Mouse (Mus musculus): ENCODE measurements around the gene Crebrf.

Gene Crebrf

GRCm38 (mm10) chr17:26705463-26706359 lies 9.7 kb upstream of the Crebrf start:
- peak; percentile 39 to 53 for DNase-seq (ENCODE audit: low spot score in 2 of 2)

DNA sequence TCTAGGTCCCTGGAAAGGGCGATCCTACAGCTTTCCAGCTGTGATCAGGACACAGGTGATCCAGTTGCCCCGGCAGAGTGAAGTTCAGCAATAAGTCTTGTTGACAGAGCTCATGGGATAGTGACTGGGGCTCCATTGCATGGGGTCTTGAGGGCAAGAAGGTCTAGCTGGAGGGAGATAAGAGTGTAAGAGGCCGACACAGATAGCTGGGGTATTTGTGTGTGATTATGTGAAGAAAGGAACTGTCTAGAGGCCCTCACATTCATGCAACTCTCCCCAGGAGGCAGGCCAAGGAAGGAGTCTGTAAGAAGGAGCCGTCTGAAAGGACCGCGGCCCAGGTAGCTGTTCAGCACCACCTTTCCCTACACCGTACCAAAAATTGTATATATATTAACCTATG lies 8.4 kb upstream of the Crebrf start:
- no peak for DNase-seq (ENCODE audit: low spot score in 2 of 2)

- DNase-seq (ENCODE audit: low spot score in 2 of 2), result no peak
These were observed 7.0 kb upstream of the Crebrf start for GRCm38 (mm10) chr17:26708499-26708898.

- no peak for DNase-seq (ENCODE audit: low spot score in 2 of 2)
These were observed 6.4 kb upstream of the Crebrf start for GRCm38 (mm10) chr17:26708993-26709590.

DNA sequence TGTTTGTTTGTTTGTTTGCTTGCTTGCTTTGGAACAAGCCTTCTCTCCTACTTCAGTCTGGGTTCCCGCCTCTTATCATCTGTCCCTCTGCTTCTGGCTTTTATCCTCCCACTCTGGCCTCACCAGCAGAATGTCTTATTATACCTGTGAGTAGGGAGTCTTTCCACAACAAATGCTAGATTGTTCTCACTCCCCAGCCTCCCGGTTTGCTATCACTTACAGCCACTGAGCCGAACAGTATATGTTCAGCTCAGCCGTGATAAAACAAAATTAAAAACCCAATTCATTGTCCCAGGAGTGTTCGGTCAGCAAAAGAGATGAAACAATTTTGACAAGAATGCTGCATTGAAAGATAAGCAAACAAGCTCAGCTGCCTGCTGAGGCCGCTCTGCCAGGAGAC lies 5.4 kb upstream of the Crebrf start:
- no peak for DNase-seq (ENCODE audit: low spot score in 2 of 2)

DNA sequence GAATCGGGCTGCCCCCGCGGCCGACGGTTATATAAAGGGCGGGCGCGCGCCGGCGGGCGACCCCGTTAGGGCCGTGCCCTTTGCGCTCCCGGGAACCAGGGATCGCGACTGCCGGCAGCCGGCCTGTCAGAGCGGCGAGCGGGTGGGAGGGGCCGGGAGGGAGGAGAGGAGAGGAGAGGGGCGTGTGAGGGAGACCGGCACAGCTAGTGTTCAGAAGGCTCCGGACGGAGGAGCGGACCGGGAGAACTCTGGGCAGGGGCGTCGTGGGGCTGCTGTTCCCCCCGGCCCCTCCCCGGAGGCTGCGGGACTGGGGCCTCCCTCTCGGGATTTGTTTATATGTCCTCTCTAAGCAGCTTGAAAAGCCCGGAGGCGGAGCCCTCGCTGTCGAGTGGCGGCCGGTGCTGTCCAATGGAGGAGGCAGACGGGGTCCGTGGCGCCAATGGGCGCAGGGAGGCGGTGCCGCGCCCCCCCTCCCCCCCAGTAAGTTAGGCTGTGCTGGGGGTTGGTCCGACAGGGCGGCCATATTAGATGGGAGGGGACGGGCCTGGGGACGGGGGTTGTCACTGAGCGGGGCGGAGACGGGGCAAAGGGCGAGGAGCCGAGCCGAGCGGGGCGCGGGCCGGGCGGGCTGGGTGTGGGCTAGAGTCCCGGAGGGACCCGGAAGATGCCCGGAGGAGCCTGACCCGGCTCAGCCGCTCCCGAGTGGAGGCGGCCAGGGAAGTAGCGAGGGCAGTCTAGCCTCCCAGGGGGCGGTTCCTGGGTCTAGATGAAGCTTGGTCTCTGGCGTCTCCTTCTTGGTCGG lies 667 bp downstream of the Crebrf start:
- peak; percentile 97 for DNase-seq (ENCODE audit: low spot score in 2 of 2)

DNA sequence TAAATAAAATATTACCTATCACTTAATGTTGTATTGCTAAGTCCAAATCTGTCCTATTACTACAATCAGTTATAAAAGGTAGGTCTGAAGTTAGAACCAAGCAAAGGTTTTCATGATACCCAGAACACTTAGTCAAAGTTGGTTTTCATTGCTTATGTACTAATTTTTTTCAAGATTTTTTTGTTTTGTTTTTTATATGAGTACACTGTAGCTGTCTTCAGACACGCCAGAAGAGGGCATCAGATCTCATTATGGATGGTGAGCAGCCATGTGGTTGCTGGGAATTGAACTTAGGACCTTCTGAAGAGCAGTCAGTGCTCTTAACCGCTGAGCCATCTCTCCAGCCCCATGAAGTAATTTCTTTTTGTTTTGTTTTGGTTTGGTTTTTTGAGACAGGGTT lies 2.4 kb downstream of the Crebrf start:
- no peak for DNase-seq (ENCODE audit: low spot score in 2 of 2)

GRCm38 (mm10) chr17:26719405-26719804 lies 4.0 kb downstream of the Crebrf start:
- no peak for DNase-seq (ENCODE audit: low spot score in 2 of 2)

DNA sequence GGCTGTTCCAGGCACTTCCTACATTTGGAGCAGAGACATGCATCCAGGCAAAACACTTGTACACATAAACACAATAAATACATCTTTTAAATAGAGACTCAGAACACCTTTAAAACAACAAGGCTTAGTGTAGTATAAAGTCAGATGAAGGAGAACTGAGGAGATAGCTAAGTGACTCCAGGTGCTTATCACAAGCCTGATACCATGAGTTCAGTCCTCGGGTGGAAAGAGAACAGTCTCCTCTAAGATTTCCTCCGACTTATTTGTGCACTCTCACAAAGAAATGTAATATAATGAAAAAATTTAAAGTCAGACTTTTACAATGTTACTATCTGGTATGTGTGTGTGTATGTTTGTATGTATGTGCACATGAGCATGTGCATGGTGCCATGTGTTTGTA lies 6.4 kb downstream of the Crebrf start:
- DNase-seq (ENCODE audit: low spot score in 2 of 2), result no peak

- DNase-seq (ENCODE audit: low spot score in 2 of 2), result no peak
These were observed 9.3 kb downstream of the Crebrf start for GRCm38 (mm10) chr17:26724790-26725189.

GRCm38 (mm10) chr17:26726674-26727073 lies 11.2 kb downstream of the Crebrf start:
- no peak for DNase-seq (ENCODE audit: low spot score in 2 of 2)

DNA sequence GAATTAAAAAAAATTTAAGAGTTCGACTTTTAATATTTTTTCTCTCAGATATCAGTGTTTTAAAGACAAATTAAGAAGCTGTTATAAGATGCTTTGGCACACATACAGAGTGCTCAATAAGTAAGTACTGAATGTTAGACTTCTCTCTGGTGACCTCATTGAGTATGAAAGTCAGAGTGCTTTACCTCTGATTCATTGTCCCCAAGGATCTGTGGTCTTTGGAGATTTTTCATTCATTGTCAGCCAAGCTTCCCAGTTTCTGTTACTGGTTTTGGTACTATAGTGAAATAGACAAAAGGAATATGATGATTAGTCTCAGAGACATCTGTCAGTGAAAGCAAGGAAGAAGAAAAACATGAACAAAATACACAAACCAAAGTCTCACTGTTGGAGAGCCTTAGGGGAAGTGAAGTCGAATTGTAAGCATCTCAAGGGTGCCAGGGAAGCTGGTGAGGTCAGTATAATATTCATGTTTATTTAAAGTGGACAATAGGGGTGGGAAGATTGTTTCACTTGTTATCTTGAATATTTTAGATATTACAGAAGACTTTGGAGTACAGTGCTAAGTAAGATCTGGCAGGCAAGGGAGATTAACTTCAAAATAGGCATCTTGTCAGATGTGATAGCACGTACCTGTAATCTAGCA lies 11.8 kb downstream of the Crebrf start:
- no peak for DNase-seq (ENCODE audit: low spot score in 2 of 2)

DNA sequence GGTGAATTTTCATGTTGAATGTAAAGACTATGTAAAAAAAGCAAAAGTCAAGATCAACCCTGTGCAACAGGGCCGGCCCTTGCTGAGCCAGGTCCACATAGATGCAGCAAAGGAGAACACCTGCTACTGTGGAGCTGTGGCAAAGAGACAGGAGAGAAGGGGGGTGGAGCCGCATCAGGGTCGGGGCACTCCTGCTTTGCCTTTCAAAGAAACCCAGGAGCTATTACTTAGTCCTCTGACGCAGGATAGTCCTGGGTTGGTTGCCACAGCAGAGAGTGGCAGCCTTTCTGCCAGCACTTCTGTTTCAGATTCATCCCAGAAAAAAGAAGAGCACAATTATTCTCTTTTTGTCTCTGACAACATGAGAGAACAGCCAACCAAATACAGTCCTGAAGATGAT lies 27.1 kb downstream of the Crebrf start:
- no peak for DNase-seq (ENCODE audit: low spot score in 2 of 2)

DNA sequence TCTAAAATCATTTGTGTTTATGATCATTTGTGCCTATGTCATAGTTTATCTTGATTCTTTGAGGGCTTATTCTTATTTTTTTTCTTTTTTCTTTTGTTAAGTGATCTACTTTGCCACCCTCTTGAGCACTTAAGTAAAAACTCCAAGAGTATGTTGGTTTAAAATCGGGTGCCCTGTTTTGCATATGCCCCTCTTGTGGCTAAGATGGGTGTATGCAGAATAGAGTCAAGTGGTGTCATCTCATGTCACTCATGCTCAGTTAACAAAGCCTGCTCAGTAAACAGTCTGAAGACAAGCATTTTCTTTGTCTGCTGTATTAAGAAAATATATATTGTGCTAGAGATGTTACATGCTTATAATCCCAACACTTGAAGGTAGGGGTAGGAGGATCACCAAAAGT lies 27.8 kb downstream of the Crebrf start:
- DNase-seq (ENCODE audit: low spot score in 2 of 2), result no peak

GRCm38 (mm10) chr17:26749975-26750374 lies 34.5 kb downstream of the Crebrf start:
- DNase-seq (ENCODE audit: low spot score in 2 of 2), result no peak

- no peak for DNase-seq (ENCODE audit: low spot score in 2 of 2)
These were observed 36.8 kb downstream of the Crebrf start for GRCm38 (mm10) chr17:26752297-26752696.

GRCm38 (mm10) chr17:26753476-26753875 lies 38.0 kb downstream of the Crebrf start:
- no peak for DNase-seq (ENCODE audit: low spot score in 2 of 2)

DNA sequence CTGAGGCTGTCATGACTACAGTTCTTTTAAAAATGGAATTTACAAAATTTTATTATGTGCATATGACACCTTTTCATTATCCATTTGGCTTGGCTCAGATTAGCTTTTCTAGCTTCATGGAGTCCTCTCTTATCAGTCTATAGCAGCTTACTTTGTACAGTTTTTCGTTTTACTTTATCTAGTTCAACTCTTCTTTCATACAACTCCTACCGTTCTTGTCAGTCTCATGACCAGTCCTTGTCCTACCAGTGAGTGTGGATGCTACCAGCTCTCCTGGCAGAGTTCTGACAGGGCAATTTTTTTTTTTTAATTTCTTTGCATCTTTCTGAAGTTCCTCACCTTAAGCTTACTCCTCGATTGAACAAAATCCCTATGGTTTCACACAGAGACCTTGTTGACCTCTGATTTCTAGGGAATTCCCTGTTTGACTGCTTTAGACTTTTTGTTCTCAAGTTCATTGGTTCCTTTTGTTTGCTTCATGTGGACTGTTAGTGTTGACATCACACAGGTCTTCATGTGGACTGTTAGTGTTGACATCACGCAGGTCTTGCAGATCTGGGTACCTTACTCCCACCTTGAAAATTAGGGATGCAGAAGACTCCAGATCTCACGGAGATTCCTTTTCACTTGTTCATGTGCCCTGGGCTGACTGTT lies 51.8 kb downstream of the Crebrf start:
- no peak for DNase-seq (ENCODE audit: low spot score in 2 of 2)

- no peak for DNase-seq (ENCODE audit: low spot score in 2 of 2)
These were observed 52.3 kb downstream of the Crebrf start for GRCm38 (mm10) chr17:26767754-26768124.

GRCm38 (mm10) chr17:26776211-26776610 lies 60.8 kb downstream of the Crebrf start:
- DNase-seq (ENCODE audit: low spot score in 2 of 2), result no peak

- DNase-seq (ENCODE audit: low spot score in 2 of 2), result no peak
These were observed 62.6 kb downstream of the Crebrf start for GRCm38 (mm10) chr17:26778001-26778400.
